Mouse (Mus musculus) liver, embryonic 14.5 days (tissue): Measurements from ENCODE around the gene Abt1. TPM values are rescaled to one million over a fixed set of nuclear protein-coding genes. Genes with fewer than 3 reads are reported as not detected.

Source experiments
- ATAC-seq: fragments of 200-750 bp; cut with Nextera tagmentation; 2 replicates; pipeline ENCODE4 v1.8.0; 2017; ENCODE audit warnings: moderate number of reproducible peaks, mild to moderate bottlenecking, moderate library complexity; ENCODE audit not compliant: insufficient read depth
- DNase-seq, 3 experiments: peaks; one replicate each; pipeline ENCODE4 v3.0.0-alpha.2; 2012 to 2013; ENCODE audit warnings: low read depth in 3 of 3, low spot score in 3 of 3
- H3K27ac ChIP-seq: fragments of 300-500 bp; sonication (generic); 2 replicates; pipeline ENCODE4 v1.5.1; 2014; ENCODE audit warnings: moderate library complexity, mild to moderate bottlenecking, control low read depth, inconsistent platforms
- H3K27me3 ChIP-seq: fragments of 300-500 bp; sonication (generic); 2 replicates; pipeline ENCODE4 v1.6.1; 2014; ENCODE audit warnings: mild to moderate bottlenecking, low read length, moderate library complexity; ENCODE audit not compliant: control insufficient read depth, insufficient read depth
- H3K36me3 ChIP-seq: fragments of 300-500 bp; sonication (generic); replicated peaks from 2 replicates; pipeline ENCODE4 v1.6.1; 2014; ENCODE audit warnings: low read depth; ENCODE audit not compliant: control insufficient read depth, insufficient read depth
- H3K4me1 ChIP-seq, 2 experiments: fragments of 200-500 bp in 1 of 2; fragments of 300-500 bp in 1 of 2; sonication (generic) in 1 of 2; replicated peaks; 2 replicates each; pipeline ENCODE4 v1.6.1; 2012 to 2014; ENCODE audit warnings: antibody characterized with exemption in 1 of 2, inconsistent platforms in 1 of 2, low read length in 1 of 2; ENCODE audit not compliant: control insufficient read depth in 2 of 2, insufficient read depth in 2 of 2
- H3K4me2 ChIP-seq: fragments of 300-500 bp; sonication (generic); 2 replicates; pipeline ENCODE4 v1.6.1; 2014; ENCODE audit warnings: low read depth, mild to moderate bottlenecking, control low read depth, moderate library complexity
- H3K4me3 ChIP-seq, 2 experiments: fragments of 200-500 bp in 1 of 2; fragments of 300-500 bp in 1 of 2; sonication (generic) in 1 of 2; 2 replicates each; pipeline ENCODE4 v1.5.1; 2012 to 2014; ENCODE audit warnings: low read depth in 2 of 2, low read length in 2 of 2, mild to moderate bottlenecking in 2 of 2, control low read depth in 1 of 2, inconsistent platforms in 1 of 2, moderate library complexity in 1 of 2; ENCODE audit not compliant: insufficient read depth in 1 of 2
- H3K9ac ChIP-seq: fragments of 300-500 bp; sonication (generic); replicated peaks from 2 replicates; pipeline ENCODE4 v1.6.1; 2014; ENCODE audit warnings: mild to moderate bottlenecking, control low read depth, moderate library complexity
- H3K9me3 ChIP-seq: fragments of 300-500 bp; sonication (generic); 2 replicates; pipeline ENCODE4 v1.6.1; 2016; ENCODE audit warnings: low read length, mixed read lengths; ENCODE audit not compliant: control insufficient read depth
- CTCF ChIP-seq: IDR thresholded peaks from 2 replicates; pipeline ENCODE4 v1.5.1; 2016; ENCODE audit warnings: antibody characterized with exemption, low read depth, control low read depth
- EP300 ChIP-seq: IDR thresholded peaks from 2 replicates; pipeline ENCODE4 v1.6.1; 2016; ENCODE audit warnings: antibody characterized with exemption, low read depth
- WGBS: fragments of 180-500 bp; shearing (Covaris S2); extraction: QIAGEN DNeasy Blood & Tissue Kit; methylation state at CpG from one replicate; pipeline ENCODE4 v1.1.7; 2014; ENCODE audit not compliant: insufficient replicate concordance; 5-methylcytosine and 5-hydroxymethylcytosine counted together
- polyA plus RNA-seq, 2 experiments: library from polyadenylated mRNA; depleted of rRNA in 1 of 2; stranded (reverse) in 1 of 2; unstranded in 1 of 2; fragments of >200 nt; fragmentation: Nextera tagmentation in 1 of 2; extraction: Ambion mirVana in 1 of 2; gene quantifications; 2 replicates each; pipeline versions ENCODE4 v1.2.1 to v1.2.3; 2012 to 2014

Gene Abt1
- polyA plus RNA-seq, 2 experiments, result 4.0 to 5.2 TPM

- H3K27me3 ChIP-seq, result no peaks in the 10 kb centered on the region
- TF ChIP-seq EP300 (no peak), CTCF (no peak)
- H3K4me3 ChIP-seq, result no peak overlapping the region
- peaks cover 8 to 9% of the 10 kb centered on the region in 2 experiments for H3K4me1 ChIP-seq
- H3K36me3 ChIP-seq, result no peaks in the 10 kb centered on the region
- DNase-seq (no peak), ATAC-seq (no peak)
- no peak overlapping the region for H3K4me2 ChIP-seq
- no peaks in the 10 kb centered on the region for H3K9me3 ChIP-seq
- no peak overlapping the region for H3K9ac ChIP-seq
- H3K27ac ChIP-seq, result no peak overlapping the region
- 67% methylated on average over 10 of the region's 10 CpGs for WGBS
These were observed 16.2 kb upstream of the Abt1 start for GRCm38 (mm10) chr13:23439901-23440300.

DNA sequence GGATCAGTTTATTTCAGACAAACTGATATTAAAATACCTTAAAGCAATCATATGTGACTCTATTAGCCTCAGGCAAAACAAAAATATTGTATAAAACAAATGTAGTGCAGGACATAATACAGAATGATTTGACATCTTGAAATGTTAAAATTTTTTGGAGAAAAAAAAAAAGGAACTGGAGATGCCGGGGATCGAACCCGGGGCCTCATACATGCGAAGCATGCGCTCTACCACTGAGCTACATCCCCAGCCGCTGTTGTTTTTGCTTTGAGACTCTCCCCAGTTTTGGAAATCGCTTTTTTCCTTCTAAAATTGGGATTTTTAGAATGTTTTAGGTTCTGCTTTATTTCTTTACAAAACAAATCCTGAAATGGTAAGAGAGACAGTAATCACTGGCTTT is 14.9 kb upstream of the Abt1 start:
- H3K4me3 ChIP-seq, result peak overlapping the region; percentile 68 to 78
- no peaks in the 10 kb centered on the region for H3K27me3 ChIP-seq
- H3K4me1 ChIP-seq, result peaks cover 4 to 9% of the 10 kb centered on the region in 2 experiments; a peak in 3 of 4 replicates
- H3K4me2 ChIP-seq, result peak overlapping the region; percentile 91
- peak overlapping the region; percentile 51 for H3K9ac ChIP-seq
- DNase-seq (no peak), ATAC-seq (no peak)
- no peaks in the 10 kb centered on the region for H3K36me3 ChIP-seq
- peak overlapping the region; percentile 16; the same call in 1 of the 2 replicates for H3K27ac ChIP-seq
- WGBS, result 0% methylated on average over 7 of the region's 7 CpGs
- TF ChIP-seq EP300 (no peak), CTCF (no peak)
- no peaks in the 10 kb centered on the region for H3K9me3 ChIP-seq

GRCm38 (mm10) chr13:23437908-23438307 is 14.2 kb upstream of the Abt1 start:
- peaks cover 4 to 11% of the 10 kb centered on the region in 2 experiments; a peak in 3 of 4 replicates for H3K4me1 ChIP-seq
- H3K4me3 ChIP-seq, result peak overlapping the region; percentile 68 to 78
- WGBS, result 0% methylated on average over 17 of the region's 17 CpGs
- DNase-seq (peak in 2 of 3 experiments; percentile 73 to 75), ATAC-seq (peak; percentile 82)
- no peaks in the 10 kb centered on the region for H3K36me3 ChIP-seq
- H3K27me3 ChIP-seq, result no peaks in the 10 kb centered on the region
- TF ChIP-seq EP300 (0 out of 2 replicates have a peak, but pooled peaks have one; percentile 21), CTCF (no peak)
- peak overlapping the region; percentile 72 for H3K9ac ChIP-seq
- H3K9me3 ChIP-seq, result no peaks in the 10 kb centered on the region
- peak overlapping the region; percentile 86 for H3K27ac ChIP-seq
- H3K4me2 ChIP-seq, result peak overlapping the region; percentile 91

DNA sequence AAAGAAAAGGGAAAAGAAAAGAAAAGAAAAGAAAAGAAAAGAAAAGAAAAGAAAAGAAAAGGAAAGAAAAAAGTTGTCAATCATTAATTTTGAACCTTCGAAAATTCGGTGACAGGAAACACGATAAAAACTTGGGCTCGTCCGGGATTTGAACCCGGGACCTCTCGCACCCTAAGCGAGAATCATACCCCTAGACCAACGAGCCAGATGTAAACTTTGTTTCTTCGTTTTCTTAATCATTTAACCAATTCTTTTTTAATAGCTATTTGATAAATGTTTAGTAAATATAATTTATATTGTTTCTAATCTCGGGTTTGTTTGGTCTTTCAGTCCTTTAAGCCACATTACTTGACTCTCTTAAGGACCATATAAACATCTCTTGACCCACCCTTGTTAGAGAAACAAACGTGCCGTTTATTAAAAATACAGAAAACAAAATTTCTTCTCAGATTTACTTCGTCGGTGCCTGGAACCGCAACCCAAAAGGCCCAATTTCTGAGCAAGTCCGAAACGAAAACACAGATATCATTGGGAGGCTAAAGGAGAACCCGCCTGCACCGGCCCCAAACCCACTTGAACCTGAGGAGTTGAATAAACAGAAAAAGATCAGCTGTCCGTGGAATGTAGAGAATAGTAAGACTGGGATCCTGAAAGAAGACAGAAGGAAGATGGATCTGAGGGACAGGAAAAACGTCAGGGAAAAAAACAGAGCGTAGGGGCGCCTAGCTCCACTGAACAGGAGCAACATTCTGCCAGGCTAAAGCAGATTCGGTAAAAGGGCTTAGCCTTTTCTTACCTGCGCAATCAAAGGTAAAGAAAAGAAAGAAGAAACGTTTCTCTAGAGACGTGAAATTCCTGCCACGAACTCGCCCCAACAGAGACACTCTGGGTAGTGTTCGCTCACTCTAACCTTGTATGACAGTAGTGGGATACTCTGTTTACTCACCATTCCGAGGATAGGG is 13.5 kb upstream of the Abt1 start:
- Histone ChIP-seq H3K9ac (peak overlapping the region; percentile 72), H3K27me3 (no peaks in the 10 kb centered on the region), H3K27ac (peak overlapping the region; percentile 86), H3K4me3 (peak overlapping the region; percentile 68 to 78), H3K9me3 (no peaks in the 10 kb centered on the region), H3K4me2 (peak overlapping the region; percentile 91), H3K4me1 (peaks cover 4 to 11% of the 10 kb centered on the region in 2 experiments; a peak in 3 of 4 replicates), H3K36me3 (no peaks in the 10 kb centered on the region)
- ATAC-seq, result peak; percentile 21
- DNase-seq, result no peak
- TF ChIP-seq EP300 (no peak), CTCF (no peak)
- WGBS, result under 1% methylated on average over 32 of the region's 32 CpGs

- TF ChIP-seq CTCF, result no peak
- TF ChIP-seq EP300, result no peak
- DNase-seq (peak in 1 of 3 experiments; percentile 60), ATAC-seq (no peak)
- Histone ChIP-seq H3K27ac (no peak overlapping the region), H3K36me3 (no peaks in the 10 kb centered on the region), H3K4me3 (peak overlapping the region; percentile 68 to 72; a peak in 3 of 4 replicates), H3K9ac (peak overlapping the region; percentile 47), H3K27me3 (no peaks in the 10 kb centered on the region), H3K4me1 (peaks cover 4 to 14% of the 10 kb centered on the region in 2 experiments; a peak in 3 of 4 replicates), H3K4me2 (peak overlapping the region; percentile 91), H3K9me3 (no peaks in the 10 kb centered on the region)
- 2% methylated on average over 11 of the region's 11 CpGs for WGBS
These were observed 12.6 kb upstream of the Abt1 start for GRCm38 (mm10) chr13:23436231-23436661.
